Mouse (Mus musculus) brain, embryonic 18.5 days (tissue): ENCODE measurements around the gene Col1a1.

Source experiments
- DNase-seq: peaks from one replicate; pipeline ENCODE4 v3.0.0-alpha.2; 2012; ENCODE audit warnings: low read depth, low spot score

Gene Col1a1

GRCm38 (mm10) chr11:94994947-94995772 lies 59.1 kb downstream of the Col1a1 start:
- no peak for DNase-seq

- DNase-seq = no peak
Observed at GRCm38 (mm10) chr11:94996101-94996500, 60.1 kb downstream of the Col1a1 start.

- DNase-seq = no peak
Observed at GRCm38 (mm10) chr11:94996984-94997383, 61.0 kb downstream of the Col1a1 start.

GRCm38 (mm10) chr11:94997596-94997995 lies 61.6 kb downstream of the Col1a1 start:
- DNase-seq = no peak

- no peak for DNase-seq
Observed at GRCm38 (mm10) chr11:94998041-94998531, 62.1 kb downstream of the Col1a1 start.

- DNase-seq = no peak
Observed at GRCm38 (mm10) chr11:95000128-95000527, 64.1 kb downstream of the Col1a1 start.

- no peak for DNase-seq
Observed at GRCm38 (mm10) chr11:95000548-95000947, 64.5 kb downstream of the Col1a1 start.

GRCm38 (mm10) chr11:95001058-95001457 lies 65.0 kb downstream of the Col1a1 start:
- DNase-seq = no peak

GRCm38 (mm10) chr11:95001584-95002347 lies 65.7 kb downstream of the Col1a1 start:
- DNase-seq = no peak
